Mouse (Mus musculus) ES-E14 (cell line): Measurements from ENCODE around the gene Pbx3. TPM values are rescaled to one million over a fixed set of nuclear protein-coding genes. Genes with fewer than 3 reads are reported as not detected.

Experiments
- DNase-seq: peaks from one replicate; pipeline ENCODE4 v3.0.0-alpha.2; 2013; ENCODE audit warnings: low read depth, low spot score
- H3K27ac ChIP-seq: 2 replicates; pipeline ENCODE4 v1.5.1; 2012; ENCODE audit warnings: low read depth, mild to moderate bottlenecking, low read length, moderate library complexity, mixed read lengths; ENCODE audit not compliant: poor library complexity, insufficient read depth, severe bottlenecking
- H3K36me3 ChIP-seq: 2 replicates; pipeline ENCODE4 v1.6.1; 2012; ENCODE audit warnings: mild to moderate bottlenecking, low read length, moderate library complexity, mixed read lengths; ENCODE audit not compliant: control insufficient read depth, poor library complexity, insufficient read depth, severe bottlenecking
- H3K4me1 ChIP-seq, 2 experiments: fragments of 150-350 bp in 1 of 2; sonication (generic) in 1 of 2; 2 replicates each; pipeline ENCODE4 v1.6.1; 2012; ENCODE audit warnings: low read length in 2 of 2, mild to moderate bottlenecking in 1 of 2, mixed read lengths in 1 of 2; ENCODE audit not compliant: control insufficient read depth in 2 of 2, insufficient read depth in 2 of 2, poor library complexity in 1 of 2
- H3K4me3 ChIP-seq, 2 experiments: fragments of 150-350 bp in 1 of 2; sonication (generic) in 1 of 2; 2 replicates each; pipeline ENCODE4 v1.5.1; 2012; ENCODE audit warnings: low read length in 2 of 2, low read depth in 1 of 2, mild to moderate bottlenecking in 1 of 2, mixed read lengths in 1 of 2; ENCODE audit not compliant: insufficient read depth in 1 of 2, poor library complexity in 1 of 2, severe bottlenecking in 1 of 2
- H3K9ac ChIP-seq: 2 replicates; pipeline ENCODE4 v1.6.1; 2012; ENCODE audit warnings: low read depth, mild to moderate bottlenecking, low read length, mixed read lengths; ENCODE audit not compliant: poor library complexity, insufficient read depth, severe bottlenecking
- H3K9me3 ChIP-seq: fragments of 150-350 bp; sonication (generic); 2 replicates; pipeline ENCODE4 v1.6.1; 2012; ENCODE audit warnings: low read depth, mild to moderate bottlenecking, low read length; ENCODE audit not compliant: control insufficient read depth, insufficient read depth
- CHD2 ChIP-seq: IDR thresholded peaks from 2 replicates; pipeline ENCODE4 v1.6.1; 2014; ENCODE audit warnings: mild to moderate bottlenecking, low read depth, low read length, inconsistent platforms
- HCFC1 ChIP-seq: IDR thresholded peaks from 2 replicates; pipeline ENCODE4 v1.6.1; 2012; ENCODE audit warnings: low read length, inconsistent platforms, borderline replicate concordance; ENCODE audit not compliant: insufficient read depth
- MAFK ChIP-seq: IDR thresholded peaks from 2 replicates; pipeline ENCODE4 v1.6.1; 2014; ENCODE audit warnings: mild to moderate bottlenecking, low read depth, low read length, inconsistent platforms; ENCODE audit not compliant: insufficient read depth
- ZC3H11A ChIP-seq: IDR thresholded peaks from 2 replicates; pipeline ENCODE4 v1.6.1; 2012; ENCODE audit warnings: low read depth, mild to moderate bottlenecking, inconsistent platforms, low read length, borderline replicate concordance
- ZNF384 ChIP-seq: IDR thresholded peaks from 2 replicates; pipeline ENCODE4 v1.6.1; 2012; ENCODE audit warnings: low read depth, low read length, inconsistent platforms
- in situ Hi-C, 2 experiments: fragments of 600-800 bp; cut with MboI; formaldehyde crosslinking; loops; one replicate each; pipeline ENCODE4 v1.15.1; 2025; ENCODE audit warnings: low sequenced_read_pairs in 2 of 2, inconsistent platforms in 1 of 2; ENCODE audit not compliant: unreplicated experiment in 2 of 2
- total RNA-seq: library from RNA; depleted of rRNA; stranded (reverse); fragments of 300-350 nt; gene quantifications from 2 replicates; pipeline ENCODE4 v1.2.3, GENCODE M21; 2012

Pbx3 gene
- total RNA-seq, 1 experiment: 6.6 TPM

DNA sequence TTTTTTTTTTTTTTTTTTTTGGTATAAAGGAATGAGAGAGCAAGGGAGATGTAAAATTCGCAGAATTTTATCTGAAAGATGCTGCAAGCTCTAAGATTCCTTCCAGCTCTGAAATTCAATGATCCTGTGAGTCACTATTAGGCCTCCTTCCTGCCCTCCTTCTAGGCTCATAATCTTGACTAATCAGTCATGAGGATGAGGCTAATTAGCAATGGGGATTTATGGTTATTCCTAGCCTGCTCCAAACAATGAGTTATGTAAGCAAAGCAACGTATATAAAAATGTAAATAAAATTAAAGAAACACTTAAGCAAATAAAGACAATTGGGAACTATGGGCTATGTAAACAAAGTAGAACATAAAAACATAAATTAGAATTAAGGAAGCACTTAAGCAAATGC lies 1.4 kb upstream of the Pbx3 start:
- H3K9ac ChIP-seq: no peak overlapping the region
- in situ Hi-C loops: no loop called here
- no peaks in the 10 kb centered on the region for H3K9me3 ChIP-seq
- no peak for DNase-seq
- TF ChIP-seq MAFK: no peak
- no peaks in the 10 kb centered on the region for H3K36me3 ChIP-seq
- H3K27ac ChIP-seq: no peak overlapping the region
- H3K4me3 ChIP-seq: no peak overlapping the region
- H3K4me1 ChIP-seq: peaks cover 2 to 4% of the 10 kb centered on the region in 2 experiments; a peak in 1 of 4 replicates

- H3K9me3 ChIP-seq: no peaks in the 10 kb centered on the region
- in situ Hi-C loops: no loop called here
- H3K4me1 ChIP-seq: peaks cover 2 to 4% of the 10 kb centered on the region in 2 experiments; a peak in 1 of 4 replicates
- TF ChIP-seq HCFC1: no peak
- no peak for TF ChIP-seq ZNF384
- TF ChIP-seq MAFK: no peak
- no peak for TF ChIP-seq ZC3H11A
- H3K4me3 ChIP-seq: no peak overlapping the region
- no peaks in the 10 kb centered on the region for H3K36me3 ChIP-seq
- DNase-seq: no peak
- no peak overlapping the region for H3K9ac ChIP-seq
- no peak overlapping the region for H3K27ac ChIP-seq
These were observed 944 bp upstream of the Pbx3 start for GRCm38 (mm10) chr2:34373886-34374285.

DNA sequence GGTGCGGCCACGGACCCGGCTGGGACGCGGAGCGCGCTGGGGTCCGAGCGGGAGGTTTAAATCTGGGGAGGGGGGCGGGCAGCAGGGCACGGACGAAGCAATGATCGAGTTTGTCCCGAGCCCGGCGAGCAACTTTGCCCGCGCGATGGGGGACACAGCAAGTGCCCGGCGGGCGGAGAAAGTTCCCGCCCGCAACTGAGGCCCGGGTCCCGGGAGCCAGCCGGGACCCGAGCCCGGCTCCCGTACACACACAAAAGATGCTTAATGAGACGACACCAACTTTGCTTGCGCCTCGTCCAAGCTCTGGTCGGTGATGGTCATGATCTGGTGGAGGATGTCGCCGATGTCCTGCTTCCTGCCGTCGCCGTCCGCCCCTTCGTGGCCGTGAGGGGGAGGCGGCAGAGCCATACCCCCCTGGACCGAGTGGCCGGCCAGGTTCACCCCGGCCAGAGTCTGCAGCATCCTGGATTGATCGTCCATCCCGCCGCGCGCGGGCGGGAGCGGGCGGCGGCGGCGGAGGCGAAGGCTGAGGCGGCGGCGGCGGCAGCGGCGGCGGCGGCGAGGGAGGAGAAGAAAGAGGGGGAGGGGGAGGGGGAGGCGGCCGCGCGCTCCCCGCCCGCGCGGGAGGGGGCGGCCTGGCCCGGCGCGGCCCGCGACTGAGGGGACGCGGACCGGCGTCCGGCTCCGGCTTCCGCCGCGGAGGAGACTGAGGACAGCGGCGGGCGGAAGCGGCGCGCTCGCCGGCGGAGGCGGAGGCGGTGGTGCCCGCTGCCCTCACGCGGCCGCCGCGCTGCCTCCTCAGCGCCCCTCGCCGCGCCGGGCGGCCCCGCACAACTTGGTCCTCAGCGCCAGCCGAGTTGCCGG lies 1.3 kb downstream of the Pbx3 start:
- DNase-seq: no peak
- H3K9me3 ChIP-seq: no peaks in the 10 kb centered on the region
- no peak for TF ChIP-seq MAFK
- no peak for TF ChIP-seq ZC3H11A
- TF ChIP-seq ZNF384: no peak
- 0 out of 2 replicates have a peak, but pooled peaks have one; percentile 15 for TF ChIP-seq HCFC1
- no peak for TF ChIP-seq CHD2
- peak overlapping the region; percentile 89 for H3K9ac ChIP-seq
- in situ Hi-C loops: no loop called here
- H3K27ac ChIP-seq: peak overlapping the region; percentile 11; the same call in 1 of the 2 replicates
- H3K4me3 ChIP-seq: peak overlapping the region; percentile 90 to 97
- H3K36me3 ChIP-seq: no peaks in the 10 kb centered on the region
- peaks cover 2 to 4% of the 10 kb centered on the region in 2 experiments; a peak in 1 of 4 replicates for H3K4me1 ChIP-seq

- Histone ChIP-seq H3K9ac (peak overlapping the region; percentile 89), H3K27ac (no peak overlapping the region), H3K4me3 (peak overlapping the region; percentile 86 to 97), H3K36me3 (no peaks in the 10 kb centered on the region), H3K9me3 (no peaks in the 10 kb centered on the region), H3K4me1 (peaks cover 2 to 4% of the 10 kb centered on the region in 2 experiments; a peak in 1 of 4 replicates)
- in situ Hi-C loops: no loop called here
- DNase-seq: no peak
- TF ChIP-seq CHD2 (no peak), ZC3H11A (no peak), ZNF384 (no peak), HCFC1 (no peak), MAFK (no peak)
These were observed 2.1 kb downstream of the Pbx3 start for GRCm38 (mm10) chr2:34370725-34371440.
